Mouse (Mus musculus) bone marrow macrophage, adult 2 months (primary cell): ENCODE results near the gene Tacc2.

Experiments used
- CTCF ChIP-seq: IDR thresholded peaks from 2 replicates; pipeline ENCODE4 v1.5.1; 2012; ENCODE audit warnings: low read depth, mild to moderate bottlenecking, low read length, moderate library complexity
- POLR2A ChIP-seq: IDR thresholded peaks from 2 replicates; pipeline ENCODE4 v1.6.1; 2012; ENCODE audit warnings: mild to moderate bottlenecking, low read depth, low read length, borderline replicate concordance

DNA sequence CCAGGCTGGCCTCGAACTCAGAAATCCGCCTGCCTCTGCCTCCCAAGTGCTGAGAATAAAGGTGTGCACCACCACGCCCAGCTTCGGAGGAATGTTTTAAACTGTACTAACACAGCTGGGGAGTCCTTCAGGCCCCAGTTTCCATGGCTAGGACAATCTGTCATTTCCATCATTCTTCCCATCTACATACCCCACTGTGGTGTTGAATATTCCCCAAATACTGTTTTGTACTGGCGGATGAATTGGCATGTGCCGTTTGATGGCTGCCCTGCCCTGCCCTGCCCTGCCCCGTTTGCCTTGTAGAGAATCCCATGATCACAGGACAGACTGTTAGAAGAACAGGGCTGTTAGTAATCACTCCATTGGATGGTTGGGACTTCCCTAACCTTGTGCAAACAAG is 134.6 kb downstream of the Tacc2 start:
- TF ChIP-seq CTCF (no peak), POLR2A (no peak)
